Mouse (Mus musculus) kidney, adult 9 months (tissue): Measurements from ENCODE around the gene Map2k6.
A peak's percentile ranks its signal among the peaks of the same experiment; 100 is the strongest.

Experiments used
- DNase-seq: peaks from one replicate; pipeline ENCODE4 v3.0.0; 2022

Map2k6 gene

GRCm38 (mm10) chr11:110572548-110572947, 173.6 kb downstream of the Map2k6 start:
- DNase-seq: peak; percentile 67
